Mouse (Mus musculus) thymus, adult 2 months (tissue): ENCODE measurements around the gene Ppia.

Experiments
- CTCF ChIP-seq: fragments of 200-500 bp; IDR thresholded peaks from 2 replicates; pipeline ENCODE4 v1.5.1; 2012; ENCODE audit warnings: mild to moderate bottlenecking, control low read depth, low read length, moderate library complexity, borderline replicate concordance; ENCODE audit not compliant: control insufficient read depth, poor library complexity, insufficient read depth; ENCODE audit errors: extremely low read depth
- POLR2A ChIP-seq: fragments of 200-500 bp; IDR thresholded peaks from 2 replicates; pipeline ENCODE4 v1.6.1; 2012; ENCODE audit warnings: mild to moderate bottlenecking, low read length, control low read depth, moderate library complexity; ENCODE audit not compliant: control insufficient read depth, poor library complexity, insufficient read depth; ENCODE audit errors: extremely low read depth

- no peak for TF ChIP-seq POLR2A
- no peak for TF ChIP-seq CTCF
Measured at GRCm38 (mm10) chr11:6366434-6366833, 48.8 kb upstream of the Ppia start.
